Mouse (Mus musculus): ENCODE measurements at regions not wholly inside any gene's neighbourhood (a gene's known extent, or its start where the extent isn't known, plus 50 kb on each side); places are given as distances from the start of the nearest gene placed in this dataset.
"Not testable (repeated sequence)": the region's sequence is repeated elsewhere in the genome, so short reads cannot be mapped to it uniquely, and the experiment has no call there.

DNA sequence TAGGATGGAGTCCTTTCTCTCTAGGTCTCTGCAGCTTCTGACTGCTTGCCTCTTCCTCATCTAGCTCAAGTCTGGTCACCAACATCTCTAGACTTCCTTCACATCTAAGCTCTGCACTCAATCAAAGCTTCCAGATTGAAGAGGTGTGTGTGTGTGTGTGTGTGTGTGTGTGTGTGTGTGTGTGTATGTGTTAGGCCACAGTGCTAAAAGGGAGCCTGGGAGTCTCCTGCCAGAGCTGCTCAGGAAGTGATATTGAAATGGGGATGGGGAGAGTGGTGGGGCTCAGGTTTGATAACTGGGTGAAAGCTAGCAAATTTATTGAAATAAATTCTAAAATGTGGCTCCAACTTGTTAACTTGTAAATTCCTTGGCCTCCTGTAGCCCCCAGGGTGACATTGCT, 73.3 kb downstream of the Gm31371 start:
- H3K27ac ChIP-seq (ENCODE audit: low read depth); H3K9me3 ChIP-seq (replicated peaks; ENCODE audit: control insufficient read depth, low read length); H3K9ac ChIP-seq (replicated peaks; ENCODE audit: low read depth, low read length); H3K4me1 ChIP-seq (ENCODE audit: control insufficient read depth, insufficient read depth); H3K36me3 ChIP-seq (replicated peaks; ENCODE audit: control insufficient read depth, insufficient read depth, low read length); H3K4me2 ChIP-seq (ENCODE audit: low read depth, low read length); H3K4me3 ChIP-seq (ENCODE audit: low read depth, low read length); ATAC-seq (ENCODE audit: insufficient read depth, low read depth); H3K27me3 ChIP-seq (ENCODE audit: control insufficient read depth, insufficient read depth, low read length); DNase-seq (ENCODE audit: low spot score): not testable (repeated sequence)

- Histone ChIP-seq H3K27ac (ENCODE audit: low read depth) (no peak overlapping the region; the same call in 1 of the 2 replicates), H3K36me3 (replicated peaks; ENCODE audit: control insufficient read depth, insufficient read depth, low read length) (no peaks in the 10 kb centered on the region), H3K27me3 (ENCODE audit: control insufficient read depth, insufficient read depth, low read length) (no peaks in the 10 kb centered on the region), H3K9ac (replicated peaks; ENCODE audit: low read depth, low read length) (peak overlapping the region; percentile 54), H3K4me2 (ENCODE audit: low read depth, low read length) (peak overlapping the region; percentile 64), H3K9me3 (replicated peaks; ENCODE audit: control insufficient read depth, low read length) (no peaks in the 10 kb centered on the region), H3K4me1 (ENCODE audit: control insufficient read depth, insufficient read depth) (no peaks in the 10 kb centered on the region), H3K4me3 (ENCODE audit: low read depth, low read length) (peak overlapping the region; percentile 50)
- WGBS: 7% methylated on average over 39 of the region's 42 CpGs
- TF ChIP-seq CTCF (IDR thresholded peaks at IDR 0.05; ENCODE audit: low read depth) (peak; percentile 70), EP300 (IDR thresholded peaks at IDR 0.05; ENCODE audit: low read depth) (no peak)
- DNase-seq (ENCODE audit: low spot score): peak; percentile 51
- peak; percentile 96 for ATAC-seq (ENCODE audit: insufficient read depth, low read depth)
Measured at GRCm38 (mm10) chr8:19979536-19980345, 76.5 kb downstream of the Gm31371 start.

- not testable (repeated sequence) for H3K9me3 ChIP-seq (replicated peaks; ENCODE audit: control insufficient read depth, low read length)
Measured at GRCm38 (mm10) chr8:19980346-19980726, 77.1 kb downstream of the Gm31371 start.

GRCm38 (mm10) chr8:20008106-20008505, 104.9 kb downstream of the Gm31371 start:
- H3K4me3 ChIP-seq (ENCODE audit: low read depth, low read length); H3K9me3 ChIP-seq (replicated peaks; ENCODE audit: control insufficient read depth, low read length); H3K4me2 ChIP-seq (ENCODE audit: low read depth, low read length); ATAC-seq (ENCODE audit: insufficient read depth, low read depth); H3K4me1 ChIP-seq (ENCODE audit: control insufficient read depth, insufficient read depth); H3K9ac ChIP-seq (replicated peaks; ENCODE audit: low read depth, low read length); H3K27ac ChIP-seq (ENCODE audit: low read depth); H3K36me3 ChIP-seq (replicated peaks; ENCODE audit: control insufficient read depth, insufficient read depth, low read length); H3K27me3 ChIP-seq (ENCODE audit: control insufficient read depth, insufficient read depth, low read length); DNase-seq (ENCODE audit: low spot score): not testable (repeated sequence)
- 73% methylated on average over 3 of the region's 3 CpGs for WGBS

More at GRCm38 (mm10) chr8:19980346-19980726, 77.1 kb downstream of the Gm31371 start:
- DNase-seq (ENCODE audit: low spot score); H3K27ac ChIP-seq (ENCODE audit: low read depth); H3K36me3 ChIP-seq (replicated peaks; ENCODE audit: control insufficient read depth, insufficient read depth, low read length); H3K27me3 ChIP-seq (ENCODE audit: control insufficient read depth, insufficient read depth, low read length); H3K4me1 ChIP-seq (ENCODE audit: control insufficient read depth, insufficient read depth): not testable (repeated sequence)
- ATAC-seq (ENCODE audit: insufficient read depth, low read depth): peak; percentile 27; the same call in 1 of the 2 replicates
- WGBS: 25% methylated on average over 26 of the region's 26 CpGs
- Histone ChIP-seq H3K4me3 (ENCODE audit: low read depth, low read length) (peak overlapping the region; percentile 50), H3K9ac (replicated peaks; ENCODE audit: low read depth, low read length) (peak overlapping the region; percentile 54), H3K4me2 (ENCODE audit: low read depth, low read length) (peak overlapping the region; percentile 64)

- H3K9me3 ChIP-seq (replicated peaks; ENCODE audit: control insufficient read depth, low read length); H3K4me3 ChIP-seq (ENCODE audit: low read depth, low read length); H3K9ac ChIP-seq (replicated peaks; ENCODE audit: low read depth, low read length); H3K27ac ChIP-seq (ENCODE audit: low read depth); H3K4me1 ChIP-seq (ENCODE audit: control insufficient read depth, insufficient read depth); H3K4me2 ChIP-seq (ENCODE audit: low read depth, low read length); DNase-seq (ENCODE audit: low spot score); H3K36me3 ChIP-seq (replicated peaks; ENCODE audit: control insufficient read depth, insufficient read depth, low read length); ATAC-seq (ENCODE audit: insufficient read depth, low read depth); H3K27me3 ChIP-seq (ENCODE audit: control insufficient read depth, insufficient read depth, low read length): not testable (repeated sequence)
- TF ChIP-seq CTCF (IDR thresholded peaks at IDR 0.05; ENCODE audit: low read depth): peak; percentile 9
- WGBS: 58% methylated on average over 8 of the region's 8 CpGs
Measured at GRCm38 (mm10) chr8:20010947-20011346, 107.8 kb downstream of the Gm31371 start.

- H3K9me3 ChIP-seq (replicated peaks; ENCODE audit: control insufficient read depth, low read length); ATAC-seq (ENCODE audit: insufficient read depth, low read depth); H3K27me3 ChIP-seq (ENCODE audit: control insufficient read depth, insufficient read depth, low read length); H3K4me1 ChIP-seq (ENCODE audit: control insufficient read depth, insufficient read depth); H3K4me3 ChIP-seq (ENCODE audit: low read depth, low read length); H3K36me3 ChIP-seq (replicated peaks; ENCODE audit: control insufficient read depth, insufficient read depth, low read length); DNase-seq (ENCODE audit: low spot score); H3K27ac ChIP-seq (ENCODE audit: low read depth); H3K9ac ChIP-seq (replicated peaks; ENCODE audit: low read depth, low read length); H3K4me2 ChIP-seq (ENCODE audit: low read depth, low read length): not testable (repeated sequence)
- 81% methylated on average over 7 of the region's 7 CpGs for WGBS
Measured at GRCm38 (mm10) chr8:20013278-20013677, 110.1 kb downstream of the Gm31371 start.

- WGBS: 57% methylated on average over 5 of the region's 5 CpGs
- H3K4me2 ChIP-seq (ENCODE audit: low read depth, low read length); H3K4me3 ChIP-seq (ENCODE audit: low read depth, low read length); H3K4me1 ChIP-seq (ENCODE audit: control insufficient read depth, insufficient read depth); H3K27ac ChIP-seq (ENCODE audit: low read depth); DNase-seq (ENCODE audit: low spot score); H3K36me3 ChIP-seq (replicated peaks; ENCODE audit: control insufficient read depth, insufficient read depth, low read length); H3K9me3 ChIP-seq (replicated peaks; ENCODE audit: control insufficient read depth, low read length); ATAC-seq (ENCODE audit: insufficient read depth, low read depth); H3K9ac ChIP-seq (replicated peaks; ENCODE audit: low read depth, low read length); H3K27me3 ChIP-seq (ENCODE audit: control insufficient read depth, insufficient read depth, low read length): not testable (repeated sequence)
Measured at GRCm38 (mm10) chr8:20014451-20015130, 111.4 kb downstream of the Gm31371 start.

GRCm38 (mm10) chr8:20015411-20016081, 112.4 kb downstream of the Gm31371 start:
- not testable (repeated sequence) for H3K9me3 ChIP-seq (replicated peaks; ENCODE audit: control insufficient read depth, low read length); H3K36me3 ChIP-seq (replicated peaks; ENCODE audit: control insufficient read depth, insufficient read depth, low read length); H3K4me2 ChIP-seq (ENCODE audit: low read depth, low read length); H3K27me3 ChIP-seq (ENCODE audit: control insufficient read depth, insufficient read depth, low read length); H3K9ac ChIP-seq (replicated peaks; ENCODE audit: low read depth, low read length); DNase-seq (ENCODE audit: low spot score); H3K4me3 ChIP-seq (ENCODE audit: low read depth, low read length); H3K27ac ChIP-seq (ENCODE audit: low read depth); ATAC-seq (ENCODE audit: insufficient read depth, low read depth); H3K4me1 ChIP-seq (ENCODE audit: control insufficient read depth, insufficient read depth)
- WGBS: 80% methylated on average over 6 of the region's 6 CpGs
